Mouse (Mus musculus) forebrain, embryonic 10.5 days (tissue): ENCODE results near the gene Actr3b. TPM values are rescaled to one million over a fixed set of nuclear protein-coding genes. Genes with fewer than 3 reads are reported as not detected.

ENCODE experiments used
- DNase-seq: peaks from one replicate; pipeline ENCODE4 v3.0.0-alpha.2; 2017; ENCODE audit warnings: low spot score; ENCODE audit errors: extremely low spot score
- H3K27ac ChIP-seq: fragments of 300-500 bp; sonication (generic); 2 replicates; pipeline ENCODE4 v1.5.1; 2016; ENCODE audit warnings: mild to moderate bottlenecking
- H3K27me3 ChIP-seq: fragments of 300-500 bp; sonication (generic); 2 replicates; pipeline ENCODE4 v1.6.1; 2016; ENCODE audit warnings: mild to moderate bottlenecking; ENCODE audit not compliant: poor library complexity, severe bottlenecking
- H3K36me3 ChIP-seq: fragments of 300-500 bp; sonication (generic); replicated peaks from 2 replicates; pipeline ENCODE4 v1.6.1; 2016; ENCODE audit warnings: mild to moderate bottlenecking, moderate library complexity
- H3K4me1 ChIP-seq: fragments of 300-500 bp; sonication (generic); 2 replicates; pipeline ENCODE4 v1.6.1; 2016
- H3K4me3 ChIP-seq: fragments of 300-500 bp; sonication (generic); 2 replicates; pipeline ENCODE4 v1.5.1; 2016; ENCODE audit warnings: mild to moderate bottlenecking, moderate library complexity
- H3K9me3 ChIP-seq: fragments of 300-500 bp; sonication (generic); 2 replicates; pipeline ENCODE4 v1.6.1; 2016; ENCODE audit warnings: mild to moderate bottlenecking, moderate library complexity
- WGBS: fragments of 180-500 bp; shearing (Covaris S2); methylation state at CpG from one replicate; pipeline ENCODE4 v1.1.7; 2016; 5-methylcytosine and 5-hydroxymethylcytosine counted together
- polyA plus RNA-seq: library from polyadenylated mRNA; unstranded; fragments of >200 nt; fragmentation: Nextera tagmentation; extraction: Ambion mirVana; gene quantifications from 2 replicates; pipeline ENCODE4 v1.2.1, GENCODE M21; 2016

The Actr3b gene
- polyA plus RNA-seq, 1 experiment from 2014 or later = 11.0 TPM

DNA sequence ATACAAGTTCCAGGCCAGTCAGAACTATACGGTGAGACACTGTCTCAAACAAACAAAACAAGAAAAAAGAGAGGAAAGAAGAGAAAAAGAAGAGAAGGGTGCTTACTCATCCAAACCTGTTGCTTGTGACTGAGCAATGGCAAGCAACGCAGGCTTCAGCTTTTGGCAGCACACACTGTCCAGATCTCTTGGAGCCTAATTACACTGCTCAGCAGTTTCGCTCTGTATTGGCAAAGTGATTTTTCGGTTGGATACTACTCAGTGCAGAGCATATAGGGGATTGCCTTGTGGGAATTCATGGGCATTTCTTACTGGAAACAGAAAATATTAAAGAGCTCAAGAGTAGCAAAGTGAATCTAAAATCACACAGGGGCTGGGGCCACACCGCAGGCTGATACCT lies 6.9 kb upstream of the Actr3b start:
- H3K4me1 ChIP-seq = peaks cover 24% of the 10 kb centered on the region
- H3K36me3 ChIP-seq = no peaks in the 10 kb centered on the region
- H3K27ac ChIP-seq = no peak overlapping the region
- no peaks in the 10 kb centered on the region for H3K27me3 ChIP-seq
- no peak overlapping the region for H3K4me3 ChIP-seq
- 90% methylated on average over 5 of the region's 5 CpGs for WGBS
- no peaks in the 10 kb centered on the region for H3K9me3 ChIP-seq
- no peak for DNase-seq

DNA sequence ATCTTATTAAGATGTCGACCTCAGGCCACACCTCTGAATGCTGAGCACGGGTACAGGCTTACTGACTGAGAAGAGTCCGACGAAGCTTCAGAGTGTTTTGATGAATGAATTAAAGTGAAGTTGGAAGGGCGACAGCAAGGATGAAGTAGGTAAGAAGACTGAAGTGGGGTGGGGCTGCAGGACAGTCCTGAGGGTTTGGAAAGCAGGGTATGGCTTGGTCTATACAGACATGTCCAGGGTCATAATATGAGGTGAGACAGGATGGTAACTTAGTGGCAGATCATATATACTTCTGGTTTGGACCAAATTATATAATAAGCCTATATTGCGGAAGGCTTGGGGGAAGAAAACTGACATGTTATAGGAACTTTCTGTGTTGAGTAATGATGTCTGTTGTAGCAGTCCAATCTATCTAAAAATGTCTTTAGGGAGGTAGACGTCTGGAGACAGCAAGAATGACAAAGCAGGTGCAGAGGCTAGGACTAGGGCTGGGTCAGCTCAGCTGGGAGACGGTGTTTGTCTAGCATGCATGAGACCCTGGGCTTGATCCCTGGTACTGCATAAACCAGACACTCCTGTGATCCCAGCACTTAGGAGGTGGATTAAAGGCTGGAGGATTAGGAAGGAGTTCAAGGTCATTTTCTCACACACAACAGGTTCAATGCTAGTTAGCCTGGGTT lies 6.1 kb upstream of the Actr3b start:
- Histone ChIP-seq H3K9me3 (no peaks in the 10 kb centered on the region), H3K4me1 (peaks cover 24% of the 10 kb centered on the region), H3K4me3 (peak overlapping the region; percentile 7; the same call in 1 of the 2 replicates), H3K27ac (peak overlapping the region; percentile 69), H3K36me3 (no peaks in the 10 kb centered on the region), H3K27me3 (no peaks in the 10 kb centered on the region)
- WGBS = 51% methylated on average over 8 of the region's 8 CpGs
- DNase-seq = no peak

DNA sequence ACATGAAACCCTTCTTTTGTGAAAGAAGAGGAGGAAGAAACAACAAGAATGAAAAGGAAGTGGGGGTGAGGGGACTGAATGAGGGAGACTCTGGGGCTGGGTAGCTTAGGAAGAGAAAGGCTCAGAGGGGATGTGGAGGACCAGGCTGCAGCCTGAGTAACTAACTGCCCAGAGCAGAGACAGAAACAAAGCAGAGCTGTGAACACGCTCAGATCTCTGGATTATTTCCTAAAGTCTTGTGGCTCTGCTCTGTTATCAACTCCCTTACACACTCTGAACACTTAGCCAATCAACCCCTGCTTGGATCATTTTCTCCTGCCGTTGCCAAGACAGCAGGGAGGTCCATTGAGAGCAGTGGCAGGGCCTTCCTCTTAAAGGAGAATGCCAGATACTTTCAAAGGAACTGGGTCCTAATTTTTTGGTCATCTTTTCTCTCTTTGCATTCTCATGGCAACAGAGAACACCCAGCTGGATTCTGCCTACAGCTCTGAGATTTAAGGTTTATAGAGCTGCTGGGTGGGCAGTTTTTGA lies 5.5 kb upstream of the Actr3b start:
- Histone ChIP-seq H3K27me3 (no peaks in the 10 kb centered on the region), H3K36me3 (no peaks in the 10 kb centered on the region), H3K9me3 (no peaks in the 10 kb centered on the region), H3K4me3 (peak overlapping the region; percentile 7; the same call in 1 of the 2 replicates), H3K4me1 (peaks cover 25% of the 10 kb centered on the region), H3K27ac (peak overlapping the region; percentile 69)
- 19% methylated on average over 2 of the region's 2 CpGs for WGBS
- DNase-seq = peak; percentile 29

DNA sequence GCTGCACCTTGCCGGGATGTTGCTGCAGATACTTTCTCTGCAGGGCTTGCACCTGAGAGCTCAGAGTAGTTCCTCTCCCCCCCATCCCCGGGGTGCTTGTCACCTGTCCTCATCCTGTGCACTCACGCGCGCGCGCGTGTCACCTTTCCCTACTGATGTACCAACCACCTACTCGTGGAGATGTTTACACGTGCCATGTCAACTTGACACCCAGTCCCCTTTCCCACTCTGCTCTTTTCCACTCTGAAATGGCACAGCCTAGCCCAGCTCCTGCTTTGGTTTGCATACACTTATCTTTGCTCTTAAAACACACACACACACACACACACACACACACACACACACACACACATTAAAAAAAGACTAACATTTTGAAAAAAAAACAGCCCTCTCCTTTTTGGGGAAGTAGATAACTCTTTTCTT lies 624 bp downstream of the Actr3b start:
- DNase-seq = no peak
- peak overlapping the region; percentile 84 for H3K27ac ChIP-seq
- peaks cover 22% of the 10 kb centered on the region for H3K27me3 ChIP-seq
- H3K36me3 ChIP-seq = no peaks in the 10 kb centered on the region
- H3K4me3 ChIP-seq = peak overlapping the region; percentile 90
- H3K4me1 ChIP-seq = peaks cover 26% of the 10 kb centered on the region
- no peaks in the 10 kb centered on the region for H3K9me3 ChIP-seq
- WGBS = 1% methylated on average over 10 of the region's 10 CpGs

DNA sequence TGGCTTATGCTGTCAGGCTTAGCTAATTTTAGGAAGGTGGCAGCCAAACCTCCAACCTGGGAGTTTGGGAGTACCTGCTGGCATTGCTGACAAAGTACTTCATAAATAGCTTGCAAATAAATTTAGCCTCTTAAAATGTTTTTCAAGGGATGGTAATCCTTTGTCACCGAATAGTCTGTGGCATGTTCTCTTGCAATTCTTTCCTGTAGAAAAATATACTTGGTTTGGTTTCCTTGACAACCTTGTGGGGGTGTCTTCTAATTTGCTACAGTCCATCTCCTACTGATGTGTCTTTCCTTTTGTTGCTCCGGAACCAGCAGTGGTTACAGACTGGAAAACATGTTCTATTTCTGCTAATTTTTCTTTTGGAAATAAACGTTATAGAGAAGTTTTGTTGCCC lies 1.1 kb downstream of the Actr3b start:
- Histone ChIP-seq H3K27me3 (peaks cover 22% of the 10 kb centered on the region), H3K4me1 (peaks cover 24% of the 10 kb centered on the region), H3K4me3 (peak overlapping the region; percentile 90; the same call in 1 of the 2 replicates), H3K27ac (no peak overlapping the region), H3K9me3 (no peaks in the 10 kb centered on the region), H3K36me3 (no peaks in the 10 kb centered on the region)
- no peak for DNase-seq
- 70% methylated on average over 3 of the region's 3 CpGs for whole genome bisulfite sequencing

DNA sequence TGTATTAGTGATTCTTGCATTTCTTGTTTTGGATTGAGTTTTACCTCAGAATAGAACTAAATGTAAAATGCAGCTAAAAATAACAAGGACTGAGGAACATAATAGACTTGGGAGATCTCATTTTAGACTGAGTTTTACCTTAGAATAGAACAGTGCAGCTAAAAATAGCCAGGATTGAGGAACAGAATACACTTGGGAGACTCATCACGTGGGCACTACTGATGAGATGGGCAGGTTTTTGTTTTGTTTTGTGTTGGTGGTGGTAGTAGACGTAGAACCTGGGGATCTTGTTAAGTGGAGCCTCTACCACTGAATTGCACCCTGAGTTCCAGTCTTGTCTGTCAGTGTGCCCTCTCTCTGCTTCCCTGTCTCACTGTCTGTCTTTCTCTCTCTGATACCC lies 2.1 kb downstream of the Actr3b start:
- peaks cover 22% of the 10 kb centered on the region for H3K27me3 ChIP-seq
- no peaks in the 10 kb centered on the region for H3K36me3 ChIP-seq
- DNase-seq = no peak
- H3K4me3 ChIP-seq = no peak overlapping the region
- H3K27ac ChIP-seq = no peak overlapping the region
- peaks cover 24% of the 10 kb centered on the region for H3K4me1 ChIP-seq
- no peaks in the 10 kb centered on the region for H3K9me3 ChIP-seq
- WGBS = 92% methylated on average over 2 of the region's 2 CpGs

DNA sequence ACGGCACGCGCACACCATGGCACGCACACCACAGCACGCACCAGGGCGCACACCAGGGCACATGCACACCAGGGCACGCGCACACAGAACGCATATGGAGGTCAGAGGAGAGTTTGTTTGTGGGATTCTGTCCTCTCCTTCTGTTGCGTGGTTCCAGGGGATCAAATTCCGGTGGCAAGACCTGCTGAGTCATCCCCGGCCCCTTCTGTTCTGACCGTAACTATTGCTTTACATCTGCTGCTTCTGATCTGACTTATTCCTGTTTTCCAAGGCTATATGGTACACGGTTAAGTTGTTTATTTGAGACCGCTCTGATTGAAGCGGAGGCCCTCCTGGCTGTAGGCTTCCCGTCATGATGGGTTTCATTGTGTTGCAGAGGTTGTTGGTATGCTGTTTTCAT lies 9.2 kb downstream of the Actr3b start:
- H3K27me3 ChIP-seq = no peaks in the 10 kb centered on the region
- H3K36me3 ChIP-seq = peaks cover 7% of the 10 kb centered on the region
- peaks cover 15% of the 10 kb centered on the region; the same call in 1 of the 2 replicates for H3K9me3 ChIP-seq
- H3K4me1 ChIP-seq = no peaks in the 10 kb centered on the region
- WGBS = 76% methylated on average over 17 of the region's 17 CpGs
- H3K4me3 ChIP-seq = peak overlapping the region; percentile 32
- H3K27ac ChIP-seq = no peak overlapping the region
- no peak for DNase-seq

DNA sequence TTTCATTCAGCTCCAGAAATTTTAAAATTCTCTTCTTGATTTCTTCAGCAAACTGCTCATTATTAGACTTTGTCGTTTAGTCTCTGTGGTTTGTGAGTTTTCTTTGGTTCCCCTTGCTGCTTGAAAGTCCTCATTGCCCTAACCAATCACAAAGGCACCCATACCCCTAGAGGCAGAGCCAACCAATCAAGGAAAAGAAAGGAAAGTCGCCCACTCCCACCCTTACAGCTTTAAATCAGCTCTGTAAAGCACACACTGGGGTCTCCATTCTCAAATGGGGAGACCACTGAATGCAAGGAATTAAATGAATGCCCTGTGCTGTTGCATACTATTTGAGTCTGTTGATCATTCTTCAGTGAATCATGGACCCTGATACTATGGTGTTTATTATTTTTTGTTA lies 9.6 kb downstream of the Actr3b start:
- DNase-seq = no peak
- H3K36me3 ChIP-seq = peaks cover 7% of the 10 kb centered on the region
- peaks cover 15% of the 10 kb centered on the region; the same call in 1 of the 2 replicates for H3K9me3 ChIP-seq
- H3K27ac ChIP-seq = no peak overlapping the region
- H3K4me1 ChIP-seq = no peaks in the 10 kb centered on the region
- no peak overlapping the region for H3K4me3 ChIP-seq
- WGBS = 63% methylated on average over 2 of the region's 2 CpGs
- no peaks in the 10 kb centered on the region for H3K27me3 ChIP-seq

DNA sequence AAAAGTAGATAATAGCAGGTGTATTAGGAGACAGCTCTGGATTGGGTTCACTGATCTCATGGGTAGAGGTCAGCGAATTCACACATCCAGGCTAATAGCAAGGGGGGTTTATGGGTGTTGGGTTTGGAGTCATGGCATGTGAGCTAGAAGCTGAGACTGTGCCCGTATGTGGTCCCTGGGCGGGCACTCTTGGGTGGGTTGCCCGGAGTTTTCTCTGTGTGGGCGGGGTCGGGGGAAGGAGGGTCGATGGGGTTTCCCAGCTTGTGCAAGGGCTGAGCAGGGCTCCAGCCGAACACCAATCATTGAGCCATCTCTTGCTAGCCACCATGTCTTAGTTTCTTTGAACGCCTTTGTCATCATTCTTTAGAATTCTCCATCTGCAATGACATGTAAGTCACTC lies 12.7 kb downstream of the Actr3b start:
- WGBS = 90% methylated on average over 9 of the region's 9 CpGs
- H3K36me3 ChIP-seq = peaks cover 7% of the 10 kb centered on the region
- H3K4me1 ChIP-seq = no peaks in the 10 kb centered on the region
- H3K27me3 ChIP-seq = no peaks in the 10 kb centered on the region
- H3K27ac ChIP-seq = no peak overlapping the region
- DNase-seq = no peak
- no peak overlapping the region for H3K4me3 ChIP-seq
- H3K9me3 ChIP-seq = peaks cover 15% of the 10 kb centered on the region; the same call in 1 of the 2 replicates

DNA sequence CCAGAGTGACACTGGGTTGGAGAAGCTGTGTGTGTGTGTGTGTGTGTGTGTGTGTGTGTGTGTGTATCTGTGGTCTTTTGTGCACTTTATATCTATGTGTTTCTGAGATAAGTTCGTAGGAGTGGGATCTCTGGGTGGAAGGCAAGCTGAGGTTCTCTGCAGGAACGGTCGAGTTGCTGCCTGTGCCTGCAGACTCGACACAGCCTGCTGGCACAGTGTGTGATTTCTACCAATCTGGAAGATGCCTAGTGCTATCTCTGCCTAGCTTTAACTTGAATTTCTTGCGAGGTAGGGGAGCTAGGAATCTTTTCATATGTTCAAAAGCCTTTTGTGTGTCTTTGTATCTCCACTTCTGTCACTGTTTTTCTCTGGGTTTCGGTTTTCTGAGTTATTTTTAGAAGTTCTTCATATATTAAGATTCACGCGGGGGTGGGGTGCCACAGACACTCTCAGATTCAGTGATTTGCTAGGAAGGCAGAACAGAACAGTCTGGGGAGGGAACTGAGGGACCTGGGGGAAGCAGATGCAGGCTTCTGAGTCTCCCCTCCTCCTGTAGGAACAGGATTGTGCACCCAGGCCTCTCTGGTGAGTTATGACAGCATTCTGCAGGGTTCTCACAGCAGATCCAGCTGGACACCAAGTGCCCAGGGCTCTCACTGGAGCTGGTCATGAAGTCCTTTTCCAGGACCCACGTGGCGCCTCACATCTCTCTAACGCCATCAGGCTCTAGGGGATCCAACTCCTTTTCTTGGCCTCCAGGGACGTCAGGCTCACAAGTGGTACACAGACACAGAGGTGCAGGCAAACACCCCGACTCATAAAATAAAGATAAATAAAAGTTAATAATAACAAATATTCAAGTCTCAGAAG lies 14.4 kb downstream of the Actr3b start:
- WGBS = 87% methylated on average over 13 of the region's 13 CpGs

DNA sequence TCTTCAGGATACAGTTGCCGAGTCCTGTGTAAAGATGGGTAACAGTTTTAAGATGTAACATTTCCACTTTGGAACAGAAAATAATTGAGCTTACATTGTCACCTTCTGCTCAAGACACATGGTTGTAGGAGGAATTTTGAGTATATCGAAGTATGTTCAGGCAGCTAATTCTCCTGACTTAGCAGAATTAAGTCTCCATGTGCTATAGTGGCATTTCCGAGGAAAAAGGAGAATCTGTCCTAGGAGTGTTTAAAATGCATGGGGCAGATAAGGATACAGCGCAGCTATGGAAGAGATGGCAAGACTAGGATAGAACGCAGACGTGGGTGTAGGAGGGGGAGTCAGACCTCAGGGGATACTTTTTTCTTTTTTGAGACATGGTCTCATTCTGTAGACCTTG lies 31.8 kb downstream of the Actr3b start:
- no peak for DNase-seq
- H3K36me3 ChIP-seq = no peaks in the 10 kb centered on the region
- no peaks in the 10 kb centered on the region for H3K4me1 ChIP-seq
- H3K27me3 ChIP-seq = no peaks in the 10 kb centered on the region; the same call in 1 of the 2 replicates
- H3K9me3 ChIP-seq = no peaks in the 10 kb centered on the region
- no peak overlapping the region for H3K4me3 ChIP-seq
- 92% methylated on average over 6 of the region's 6 CpGs for WGBS
- H3K27ac ChIP-seq = no peak overlapping the region

More for the DNA sequence above, 14.4 kb downstream of the Actr3b start:
- peaks cover 11% of the 10 kb centered on the region; the same call in 1 of the 2 replicates for H3K9me3 ChIP-seq
- no peak overlapping the region for H3K27ac ChIP-seq
- no peak overlapping the region for H3K4me3 ChIP-seq
- H3K36me3 ChIP-seq = peaks cover 7% of the 10 kb centered on the region; the same call in 1 of the 2 replicates
- H3K4me1 ChIP-seq = no peaks in the 10 kb centered on the region
- no peak for DNase-seq
- no peaks in the 10 kb centered on the region for H3K27me3 ChIP-seq

DNA sequence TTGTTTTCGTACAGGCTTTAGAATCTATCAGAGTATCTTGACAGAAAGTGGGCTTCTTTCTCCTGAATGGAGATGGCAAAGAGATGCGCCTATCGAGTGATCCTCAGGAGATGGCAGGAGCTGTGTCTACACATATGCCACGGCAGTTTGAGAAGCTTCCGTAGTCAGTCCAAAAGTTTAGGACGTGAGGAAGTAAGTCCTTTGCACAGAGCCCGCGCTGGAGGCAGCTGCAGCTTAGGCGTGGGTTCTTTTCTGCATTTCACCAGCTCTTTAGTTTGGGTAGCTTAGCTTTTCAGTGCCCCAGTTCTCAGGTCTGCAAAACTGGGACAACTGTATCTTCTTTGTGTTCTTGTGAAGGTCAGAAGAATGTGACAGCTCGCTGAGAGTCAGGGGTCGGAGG lies 38.0 kb downstream of the Actr3b start:
- Histone ChIP-seq H3K36me3 (no peaks in the 10 kb centered on the region), H3K4me3 (no peak overlapping the region), H3K9me3 (no peaks in the 10 kb centered on the region), H3K27ac (no peak overlapping the region), H3K27me3 (peaks cover 45% of the 10 kb centered on the region), H3K4me1 (peaks cover 16% of the 10 kb centered on the region)
- DNase-seq = no peak
- 92% methylated on average over 11 of the region's 11 CpGs for WGBS

DNA sequence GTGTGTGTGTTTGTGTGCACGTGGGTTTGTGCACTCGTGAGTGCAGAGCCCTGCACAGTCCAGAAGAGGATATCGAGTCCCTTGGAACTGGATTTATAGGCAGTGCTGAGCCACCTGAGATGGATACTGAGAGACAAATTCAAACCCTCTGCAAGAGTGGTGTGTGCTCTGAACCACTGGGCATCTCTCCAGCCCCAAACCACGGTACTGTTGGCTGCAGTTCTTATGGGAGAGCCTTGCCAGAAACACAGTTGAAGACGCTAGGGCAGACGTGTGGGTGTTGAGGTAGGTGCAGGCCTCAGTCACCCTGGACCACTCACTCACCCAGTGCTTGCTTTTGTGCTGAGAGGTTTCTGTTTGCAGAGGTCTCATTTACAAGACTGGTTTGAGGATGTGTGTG lies 41.1 kb downstream of the Actr3b start:
- Histone ChIP-seq H3K4me1 (peaks cover 16% of the 10 kb centered on the region), H3K4me3 (no peak overlapping the region), H3K9me3 (no peaks in the 10 kb centered on the region), H3K27me3 (peaks cover 49% of the 10 kb centered on the region), H3K27ac (no peak overlapping the region), H3K36me3 (no peaks in the 10 kb centered on the region)
- no peak for DNase-seq
- WGBS = 84% methylated on average over 6 of the region's 6 CpGs
